Mouse (Mus musculus) liver, embryonic 14.5 days (tissue): ENCODE measurements around the gene Lrrc45.

Source experiments
- CTCF ChIP-seq: IDR thresholded peaks from 2 replicates; pipeline ENCODE4 v1.5.1; 2016; ENCODE audit warnings: antibody characterized with exemption, low read depth, control low read depth
- EP300 ChIP-seq: IDR thresholded peaks from 2 replicates; pipeline ENCODE4 v1.6.1; 2016; ENCODE audit warnings: antibody characterized with exemption, low read depth

- TF ChIP-seq EP300 (no peak), CTCF (no peak)
These were observed 13.8 kb downstream of the Lrrc45 start for GRCm38 (mm10) chr11:120727564-120727963.
